Mouse (Mus musculus) liver, adult 2 months (tissue): ENCODE data around the gene Ldlrad3. TPM values are rescaled to one million over a fixed set of nuclear protein-coding genes. Genes with fewer than 3 reads are reported as not detected.
A peak's percentile ranks its signal among the peaks of the same experiment; 100 is the strongest.

Source experiments
- DNase-seq: peaks from one replicate; pipeline ENCODE4 v3.0.0-alpha.2; 2011; ENCODE audit warnings: low read depth, low spot score; ENCODE audit errors: extremely low read depth
- H3K27ac ChIP-seq: fragments of 200-500 bp; replicated peaks from 2 replicates; pipeline ENCODE4 v1.5.1; 2012; ENCODE audit warnings: low read depth, mild to moderate bottlenecking, control low read depth, inconsistent platforms, low read length; ENCODE audit not compliant: insufficient read depth
- H3K27me3 ChIP-seq: fragments of 200-500 bp; 2 replicates; pipeline ENCODE4 v1.6.1; 2012; ENCODE audit warnings: mild to moderate bottlenecking, moderate library complexity, low read length, inconsistent platforms; ENCODE audit not compliant: control insufficient read depth, insufficient read depth
- H3K36me3 ChIP-seq: fragments of 200-500 bp; 2 replicates; pipeline ENCODE4 v1.6.1; 2012; ENCODE audit warnings: low read length, inconsistent platforms; ENCODE audit not compliant: control insufficient read depth, insufficient read depth
- H3K4me1 ChIP-seq: fragments of 200-500 bp; 2 replicates; pipeline ENCODE4 v1.6.1; 2011; ENCODE audit warnings: low read length; ENCODE audit not compliant: control insufficient read depth, insufficient read depth
- H3K4me3 ChIP-seq: fragments of 200-500 bp; 2 replicates; pipeline ENCODE4 v1.5.1; 2011; ENCODE audit warnings: low read depth, mild to moderate bottlenecking, control low read depth, low read length, moderate library complexity; ENCODE audit not compliant: insufficient read depth
- H3K79me2 ChIP-seq: fragments of 200-500 bp; 2 replicates; pipeline ENCODE4 v1.6.1; 2012; ENCODE audit warnings: inconsistent platforms, mild to moderate bottlenecking, low read length, moderate library complexity; ENCODE audit not compliant: control insufficient read depth, insufficient read depth
- H3K9ac ChIP-seq: fragments of 200-500 bp; 2 replicates; pipeline ENCODE4 v1.6.1; 2012; ENCODE audit warnings: low read depth, mild to moderate bottlenecking, control low read depth, inconsistent platforms, low read length
- CTCF ChIP-seq: fragments of 200-500 bp; IDR thresholded peaks from 2 replicates; pipeline ENCODE4 v1.5.1; 2011; ENCODE audit warnings: low read depth, low read length, control low read depth
- POLR2A ChIP-seq: fragments of 200-500 bp; IDR thresholded peaks from 2 replicates; pipeline ENCODE4 v1.6.1; 2011; ENCODE audit warnings: low read length, control low read depth; ENCODE audit not compliant: insufficient read depth; ENCODE audit errors: extremely low read depth
- WGBS: fragments of 180-500 bp; shearing (Covaris S2); methylation state at CpG from one replicate; pipeline ENCODE4 v1.1.7; 2018; 5-methylcytosine and 5-hydroxymethylcytosine counted together
- polyA plus RNA-seq: library from polyadenylated mRNA; depleted of rRNA; stranded (reverse); fragments of >200 nt; gene quantifications from 2 replicates; pipeline ENCODE4 v1.2.3, GENCODE M21; 2012; rRNA removed
- total RNA-seq: library from RNA; depleted of rRNA; stranded (reverse); fragments of >200 nt; gene quantifications from 2 replicates; pipeline ENCODE4 v1.2.3, GENCODE M21; 2014; rRNA removed

Gene Ldlrad3
- total RNA-seq (4.5 and 7.6 TPM in 2 replicates), polyA plus RNA-seq (2.8 and 3.8 TPM in 2 replicates)

GRCm38 (mm10) chr2:102185951-102186561 is at the start of gene Ldlrad3:
Gene Ldlrad3, minus strand, starts transcription at chr2:102186385.
- H3K79me2 ChIP-seq = peaks cover 3% of the 10 kb centered on the region; the same call in 1 of the 2 replicates
- peak within 1 kb of the TSS; percentile 50 for H3K27ac ChIP-seq
- under 1% methylated on average over 67 of the region's 77 CpGs for WGBS
- peaks cover 2% of the 10 kb centered on the region; the same call in 1 of the 2 replicates for H3K4me1 ChIP-seq
- no peak for TF ChIP-seq CTCF
- TF ChIP-seq POLR2A = peak; percentile 50
- H3K4me3 ChIP-seq = peak within 1 kb of the TSS; percentile 74
- no peaks in the 10 kb centered on the region for H3K36me3 ChIP-seq
- DNase-seq = peak; percentile 84
- peak within 1 kb of the TSS; percentile 89 for H3K9ac ChIP-seq
- H3K27me3 ChIP-seq = no peaks in the 10 kb centered on the region

- Histone ChIP-seq H3K4me1 (no peaks in the 10 kb centered on the region), H3K27me3 (peaks cover under 1% of the 10 kb centered on the region; the same call in 1 of the 2 replicates), H3K4me3 (no peak overlapping the region), H3K27ac (no peak overlapping the region), H3K79me2 (no peaks in the 10 kb centered on the region), H3K9ac (no peak overlapping the region), H3K36me3 (no peaks in the 10 kb centered on the region)
- TF ChIP-seq POLR2A = no peak
- TF ChIP-seq CTCF = no peak
- DNase-seq = no peak
- WGBS = 80% methylated on average over 5 of the region's 5 CpGs
Measured at GRCm38 (mm10) chr2:102231470-102231869, 45.3 kb upstream of the Ldlrad3 start.

GRCm38 (mm10) chr2:102229126-102229525 is 42.9 kb upstream of the Ldlrad3 start:
- no peak for DNase-seq
- peaks cover 3% of the 10 kb centered on the region; the same call in 1 of the 2 replicates for H3K27me3 ChIP-seq
- no peak overlapping the region for H3K9ac ChIP-seq
- no peaks in the 10 kb centered on the region for H3K36me3 ChIP-seq
- WGBS = 91% methylated on average over 2 of the region's 2 CpGs
- no peak overlapping the region for H3K27ac ChIP-seq
- no peak overlapping the region for H3K4me3 ChIP-seq
- no peak for TF ChIP-seq POLR2A
- no peak for TF ChIP-seq CTCF
- H3K79me2 ChIP-seq = no peaks in the 10 kb centered on the region
- no peaks in the 10 kb centered on the region for H3K4me1 ChIP-seq

GRCm38 (mm10) chr2:102228331-102228730 is 42.1 kb upstream of the Ldlrad3 start:
- no peak overlapping the region for H3K27ac ChIP-seq
- peaks cover 3% of the 10 kb centered on the region; the same call in 1 of the 2 replicates for H3K27me3 ChIP-seq
- no peak for DNase-seq
- H3K36me3 ChIP-seq = no peaks in the 10 kb centered on the region
- H3K79me2 ChIP-seq = no peaks in the 10 kb centered on the region
- no peak overlapping the region for H3K4me3 ChIP-seq
- no peaks in the 10 kb centered on the region for H3K4me1 ChIP-seq
- TF ChIP-seq CTCF (no peak), POLR2A (no peak)
- H3K9ac ChIP-seq = no peak overlapping the region
- WGBS = 79% methylated on average over 5 of the region's 5 CpGs

GRCm38 (mm10) chr2:102227839-102228238 is 41.7 kb upstream of the Ldlrad3 start:
- DNase-seq = no peak
- Histone ChIP-seq H3K79me2 (no peaks in the 10 kb centered on the region), H3K36me3 (no peaks in the 10 kb centered on the region), H3K9ac (no peak overlapping the region), H3K4me1 (no peaks in the 10 kb centered on the region), H3K27ac (no peak overlapping the region), H3K27me3 (peaks cover 3% of the 10 kb centered on the region; the same call in 1 of the 2 replicates), H3K4me3 (no peak overlapping the region)
- TF ChIP-seq CTCF (no peak), POLR2A (no peak)
- WGBS = 88% methylated on average over 8 of the region's 8 CpGs

GRCm38 (mm10) chr2:102226274-102226673 is 40.1 kb upstream of the Ldlrad3 start:
- no peak for DNase-seq
- Histone ChIP-seq H3K4me1 (no peaks in the 10 kb centered on the region), H3K27ac (no peak overlapping the region), H3K79me2 (no peaks in the 10 kb centered on the region), H3K27me3 (peaks cover 3% of the 10 kb centered on the region; the same call in 1 of the 2 replicates), H3K4me3 (no peak overlapping the region), H3K9ac (no peak overlapping the region), H3K36me3 (no peaks in the 10 kb centered on the region)
- WGBS = 75% methylated on average over 15 of the region's 15 CpGs
- TF ChIP-seq CTCF = no peak
- TF ChIP-seq POLR2A = no peak
